Mouse (Mus musculus) testis, adult 2 months (tissue): ENCODE results near the gene Per3.
A peak's percentile ranks its signal among the peaks of the same experiment; 100 is the strongest.

ENCODE experiments used
- CTCF ChIP-seq: fragments of 200-500 bp; IDR thresholded peaks from 2 replicates; pipeline ENCODE4 v1.5.1; 2012; ENCODE audit warnings: low read depth, mild to moderate bottlenecking, inconsistent platforms, low read length, moderate library complexity; ENCODE audit not compliant: control insufficient read depth, insufficient read depth, insufficient replicate concordance
- POLR2A ChIP-seq: fragments of 200-500 bp; IDR thresholded peaks from 2 replicates; pipeline ENCODE4 v1.6.1; 2012; ENCODE audit warnings: low read depth, mild to moderate bottlenecking, inconsistent platforms, low read length, moderate library complexity; ENCODE audit not compliant: control insufficient read depth

DNA sequence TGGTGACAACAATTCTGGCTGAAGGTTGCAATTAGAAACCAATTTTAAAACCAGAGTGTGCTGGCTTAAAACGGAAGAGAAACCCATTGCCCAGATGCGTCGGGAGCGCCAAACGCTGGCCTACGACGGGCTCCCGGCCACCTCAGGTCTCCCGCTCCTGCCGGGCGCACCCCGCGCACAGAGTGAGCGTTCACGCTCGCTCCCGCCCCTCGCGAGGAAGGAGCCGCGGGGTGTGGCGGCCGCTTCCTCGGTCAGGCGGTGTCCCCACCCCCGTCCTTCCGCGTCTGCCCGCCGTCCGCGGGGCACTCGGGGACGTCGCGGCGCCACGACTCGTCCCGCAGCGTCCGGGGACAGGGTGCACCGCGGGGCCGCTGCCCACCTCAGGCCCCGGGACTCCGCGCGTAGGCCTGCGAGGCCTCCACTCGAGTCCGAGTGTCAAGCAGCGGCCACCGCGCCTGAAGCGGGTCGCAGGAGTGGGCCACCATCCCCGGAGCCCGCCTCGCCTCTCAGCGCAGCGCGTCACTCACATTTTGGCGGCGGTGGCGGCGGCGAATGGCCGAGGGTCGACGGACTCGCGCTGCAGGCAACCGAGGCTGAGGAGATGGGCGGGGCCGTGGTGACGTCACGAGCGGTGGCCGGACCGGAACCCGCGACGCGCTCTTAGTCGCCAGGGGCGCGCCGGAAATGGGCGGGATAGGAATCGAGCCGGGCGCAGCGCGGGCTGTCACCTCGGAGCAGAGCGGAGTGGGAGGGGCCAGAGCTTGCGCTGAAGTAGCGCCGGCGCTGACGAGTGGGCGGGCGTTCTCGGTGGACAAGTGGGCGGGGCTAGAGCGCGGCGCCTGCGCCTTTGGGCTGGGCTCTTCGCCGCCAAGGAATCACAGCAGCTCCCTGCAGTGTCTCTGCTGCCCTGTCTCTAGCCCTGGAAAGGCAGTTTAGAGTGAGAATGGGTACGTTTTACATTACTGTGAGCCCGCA lies 13.2 kb upstream of the Per3 start, which contains the start of gene Vamp3:
- TF ChIP-seq POLR2A = peak; percentile 75
- no peak for TF ChIP-seq CTCF
